Mouse (Mus musculus) ovary, adult 18-20 months (tissue): ENCODE measurements around the gene Hnf1b.

Experiments
- DNase-seq: peaks from one replicate; pipeline ENCODE4 v3.0.0; 2022; ENCODE audit warnings: low spot score, mixed read lengths

Hnf1b gene

GRCm38 (mm10) chr11:83853221-83853792, 3.4 kb downstream of the Hnf1b start:
- DNase-seq: no peak

GRCm38 (mm10) chr11:83854091-83854490, 4.2 kb downstream of the Hnf1b start:
- DNase-seq: no peak

- DNase-seq: no peak
These were observed 4.8 kb downstream of the Hnf1b start for GRCm38 (mm10) chr11:83854707-83855106.

- DNase-seq: no peak
These were observed 7.4 kb downstream of the Hnf1b start for GRCm38 (mm10) chr11:83857256-83857655.

- DNase-seq: no peak
These were observed 15.4 kb downstream of the Hnf1b start for GRCm38 (mm10) chr11:83865286-83865685.

- DNase-seq: no peak
These were observed 17.7 kb downstream of the Hnf1b start for GRCm38 (mm10) chr11:83867571-83867970.

- DNase-seq: no peak
These were observed 19.3 kb downstream of the Hnf1b start for GRCm38 (mm10) chr11:83869147-83869546.

GRCm38 (mm10) chr11:83869686-83870085, 19.8 kb downstream of the Hnf1b start:
- DNase-seq: no peak

GRCm38 (mm10) chr11:83871780-83872554, 22.1 kb downstream of the Hnf1b start:
- no peak for DNase-seq

- DNase-seq: no peak
These were observed 23.6 kb downstream of the Hnf1b start for GRCm38 (mm10) chr11:83873509-83873908.

GRCm38 (mm10) chr11:83876630-83877029, 26.8 kb downstream of the Hnf1b start:
- no peak for DNase-seq

- DNase-seq: no peak
These were observed 27.9 kb downstream of the Hnf1b start for GRCm38 (mm10) chr11:83877765-83878164.

- no peak for DNase-seq
These were observed 28.6 kb downstream of the Hnf1b start for GRCm38 (mm10) chr11:83878417-83878952.

- DNase-seq: no peak
These were observed 29.3 kb downstream of the Hnf1b start for GRCm38 (mm10) chr11:83879130-83879529.

- no peak for DNase-seq
These were observed 31.6 kb downstream of the Hnf1b start for GRCm38 (mm10) chr11:83881438-83881837.

- peak; percentile 31 for DNase-seq
These were observed 32.7 kb downstream of the Hnf1b start for GRCm38 (mm10) chr11:83882552-83882951.

GRCm38 (mm10) chr11:83883074-83883473, 33.2 kb downstream of the Hnf1b start:
- DNase-seq: no peak

GRCm38 (mm10) chr11:83883812-83884211, 33.9 kb downstream of the Hnf1b start:
- no peak for DNase-seq

- no peak for DNase-seq
These were observed 35.3 kb downstream of the Hnf1b start for GRCm38 (mm10) chr11:83885175-83885574.

- DNase-seq: no peak
These were observed 36.9 kb downstream of the Hnf1b start for GRCm38 (mm10) chr11:83886746-83887145.

GRCm38 (mm10) chr11:83891366-83891765, 41.5 kb downstream of the Hnf1b start:
- DNase-seq: no peak

- DNase-seq: peak; percentile 17
These were observed 43.5 kb downstream of the Hnf1b start for GRCm38 (mm10) chr11:83893325-83893724.
